Mouse (Mus musculus): Measurements from ENCODE around the gene Gm45062.

DNA sequence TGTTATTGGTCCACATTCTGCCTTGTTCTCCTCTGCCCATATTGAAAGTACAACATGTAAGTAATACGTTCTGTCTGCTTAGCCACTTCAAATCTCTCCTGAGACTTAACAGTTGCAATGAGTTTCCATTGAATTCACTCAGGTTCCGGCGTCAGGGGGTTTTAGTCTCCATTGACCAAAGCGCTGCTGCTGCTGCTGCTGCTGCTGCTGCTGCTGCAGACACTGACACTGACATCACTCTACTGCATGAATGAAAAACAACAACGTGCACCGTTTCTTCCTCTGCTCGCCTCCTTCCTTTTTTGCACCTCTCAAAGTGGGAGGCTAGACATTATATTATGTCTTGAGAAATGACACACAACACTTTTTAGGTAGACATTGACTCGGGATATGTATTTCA is 253.2 kb downstream of the Gm45062 start:
- TF ChIP-seq POLR2A (IDR thresholded peaks at IDR 0.05; ENCODE audit: insufficient read depth, low read length) (no peak), CTCF (IDR thresholded peaks at IDR 0.05; ENCODE audit: low read depth, low read length) (no peak), EP300 (IDR thresholded peaks at IDR 0.05; ENCODE audit: insufficient read depth, low read depth, low read length) (no peak)

All from ES-Bruce4 (cell line).